Mouse (Mus musculus): ENCODE results near the gene Mbd6.
"Not testable (repeated sequence)": the region's sequence is repeated elsewhere in the genome, so short reads cannot be mapped to it uniquely, and the experiment has no call there.

Mbd6 gene

GRCm38 (mm10) chr10:127312858-127313257 is 24.0 kb upstream of the Mbd6 start:
- no peak for DNase-seq (ENCODE audit: low spot score)

GRCm38 (mm10) chr10:127312356-127312676 is 23.5 kb upstream of the Mbd6 start:
- peak; percentile 93 for DNase-seq (ENCODE audit: low spot score)

- DNase-seq (ENCODE audit: low spot score), result peak; percentile 94
These were observed 22.9 kb upstream of the Mbd6 start, which contains the start of gene Mars for GRCm38 (mm10) chr10:127311476-127312355. TSS of gene Mars (minus strand) at chr10:127311786.

GRCm38 (mm10) chr10:127310523-127311475 is 22.0 kb upstream of the Mbd6 start:
- peak; percentile 59 for DNase-seq (ENCODE audit: low spot score)

- DNase-seq (ENCODE audit: low spot score), result not testable (repeated sequence)
These were observed 20.3 kb upstream of the Mbd6 start for GRCm38 (mm10) chr10:127309167-127309566.

- DNase-seq (ENCODE audit: low spot score), result no peak
These were observed 14.3 kb upstream of the Mbd6 start for GRCm38 (mm10) chr10:127303136-127303535.

- DNase-seq (ENCODE audit: low spot score), result no peak
These were observed 11.5 kb upstream of the Mbd6 start for GRCm38 (mm10) chr10:127300361-127300760.

GRCm38 (mm10) chr10:127297015-127297871 is 8.4 kb upstream of the Mbd6 start:
- DNase-seq (ENCODE audit: low spot score), result no peak

GRCm38 (mm10) chr10:127295986-127296794 is 7.4 kb upstream of the Mbd6 start:
- no peak for DNase-seq (ENCODE audit: low spot score)

- no peak for DNase-seq (ENCODE audit: low spot score)
These were observed 6.2 kb upstream of the Mbd6 start for GRCm38 (mm10) chr10:127294895-127295510.

GRCm38 (mm10) chr10:127293590-127294113 is 4.8 kb upstream of the Mbd6 start:
- DNase-seq (ENCODE audit: low spot score), result no peak

GRCm38 (mm10) chr10:127292987-127293538 is 4.2 kb upstream of the Mbd6 start:
- DNase-seq (ENCODE audit: low spot score), result no peak

GRCm38 (mm10) chr10:127291881-127292638 is 3.2 kb upstream of the Mbd6 start:
- DNase-seq (ENCODE audit: low spot score), result peak; percentile 84

- DNase-seq (ENCODE audit: low spot score), result peak; percentile 70
These were observed 2.4 kb upstream of the Mbd6 start for GRCm38 (mm10) chr10:127290930-127291880.

- peak; percentile 100 for DNase-seq (ENCODE audit: low spot score)
These were observed 1.6 kb upstream of the Mbd6 start for GRCm38 (mm10) chr10:127290307-127290929.

GRCm38 (mm10) chr10:127289573-127290191 is 864 bp upstream of the Mbd6 start:
- peak; percentile 78 for DNase-seq (ENCODE audit: low spot score)

GRCm38 (mm10) chr10:127288328-127288799 is 454 bp downstream of the Mbd6 start:
- no peak for DNase-seq (ENCODE audit: low spot score)

Data from c-Kit-positive CD71-positive TER-119-positive erythroid progenitor cells, embryonic 14.5 days (primary cell).